Mouse (Mus musculus) forebrain, embryonic 11.5 days (tissue): ENCODE data around the gene Man2b1. TPM values are rescaled to one million over a fixed set of nuclear protein-coding genes. Genes with fewer than 3 reads are reported as not detected.

ENCODE experiments used
- ATAC-seq: fragments of 200-750 bp; cut with Nextera tagmentation; replicated peaks from 2 replicates; pipeline ENCODE4 v1.8.0; 2017; ENCODE audit warnings: moderate TSS enrichment; ENCODE audit not compliant: low FRiP score
- DNase-seq: peaks from one replicate; pipeline ENCODE4 v3.0.0-alpha.2; 2017; ENCODE audit warnings: low spot score
- H3K27ac ChIP-seq: fragments of 300-500 bp; sonication (generic); 2 replicates; pipeline ENCODE4 v1.5.1; 2014; ENCODE audit warnings: low read depth, low read length
- H3K27me3 ChIP-seq: fragments of 300-500 bp; sonication (generic); 2 replicates; pipeline ENCODE4 v1.6.1; 2014; ENCODE audit warnings: mild to moderate bottlenecking, low read length, mixed read lengths; ENCODE audit not compliant: control insufficient read depth, insufficient read depth
- H3K36me3 ChIP-seq: fragments of 300-500 bp; sonication (generic); 2 replicates; pipeline ENCODE4 v1.6.1; 2014; ENCODE audit warnings: mild to moderate bottlenecking, low read length, moderate library complexity, mixed read lengths; ENCODE audit not compliant: control insufficient read depth, insufficient read depth
- H3K4me1 ChIP-seq: fragments of 300-500 bp; sonication (generic); replicated peaks from 2 replicates; pipeline ENCODE4 v1.6.1; 2014; ENCODE audit warnings: low read length, mixed read lengths; ENCODE audit not compliant: control insufficient read depth, insufficient read depth
- H3K4me2 ChIP-seq: fragments of 300-500 bp; sonication (generic); 2 replicates; pipeline ENCODE4 v1.6.1; 2014; ENCODE audit warnings: low read depth, mild to moderate bottlenecking, low read length, moderate library complexity, mixed read lengths; ENCODE audit not compliant: severe bottlenecking
- H3K4me3 ChIP-seq: fragments of 300-500 bp; sonication (generic); 2 replicates; pipeline ENCODE4 v1.5.1; 2014; ENCODE audit warnings: low read depth, low read length
- H3K9ac ChIP-seq: fragments of 300-500 bp; sonication (generic); 2 replicates; pipeline ENCODE4 v1.6.1; 2014; ENCODE audit warnings: low read length
- H3K9me3 ChIP-seq: fragments of 300-500 bp; sonication (generic); 2 replicates; pipeline ENCODE4 v1.6.1; 2016; ENCODE audit warnings: low read length, mixed read lengths; ENCODE audit not compliant: control insufficient read depth
- WGBS: fragments of 180-500 bp; shearing (Covaris S2); extraction: QIAGEN DNeasy Blood & Tissue Kit; methylation state at CpG from one replicate; pipeline ENCODE4 v1.1.7; 2014; 5-methylcytosine and 5-hydroxymethylcytosine counted together
- polyA plus RNA-seq: library from polyadenylated mRNA; unstranded; fragments of >200 nt; fragmentation: Nextera tagmentation; extraction: Ambion mirVana; gene quantifications from 2 replicates; pipeline ENCODE4 v1.2.1, GENCODE M21; 2014

The Man2b1 gene
- polyA plus RNA-seq, 1 experiment from 2014 or later: 20.9 TPM

DNA sequence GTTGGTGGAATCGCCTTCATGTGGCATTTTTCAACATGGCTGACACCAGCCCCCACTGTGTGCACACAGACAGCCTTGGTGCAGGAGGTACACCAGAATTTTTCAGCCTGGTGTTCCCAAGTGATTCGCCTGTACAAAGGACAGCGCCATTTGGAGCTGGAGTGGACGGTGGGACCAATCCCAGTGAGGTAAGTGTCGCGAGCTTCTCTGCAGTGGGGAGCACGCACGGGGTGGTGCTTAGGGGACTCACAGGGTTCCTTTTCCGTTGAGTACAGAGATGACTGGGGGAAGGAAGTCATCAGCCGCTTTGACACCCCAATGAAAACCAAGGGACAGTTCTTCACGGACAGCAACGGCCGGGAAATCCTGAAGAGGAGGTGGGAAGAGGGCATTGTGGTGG is 12.0 kb downstream of the Man2b1 start:
- 96% methylated on average over 13 of the region's 13 CpGs for WGBS
- H3K4me3 ChIP-seq: no peak overlapping the region
- no peaks in the 10 kb centered on the region for H3K27me3 ChIP-seq
- DNase-seq: no peak
- no peak overlapping the region for H3K9ac ChIP-seq
- no peaks in the 10 kb centered on the region for H3K4me1 ChIP-seq
- H3K4me2 ChIP-seq: no peak overlapping the region
- no peaks in the 10 kb centered on the region for H3K9me3 ChIP-seq
- H3K36me3 ChIP-seq: no peaks in the 10 kb centered on the region; the same call in 1 of the 2 replicates
- no peak overlapping the region for H3K27ac ChIP-seq
- ATAC-seq: no peak

DNA sequence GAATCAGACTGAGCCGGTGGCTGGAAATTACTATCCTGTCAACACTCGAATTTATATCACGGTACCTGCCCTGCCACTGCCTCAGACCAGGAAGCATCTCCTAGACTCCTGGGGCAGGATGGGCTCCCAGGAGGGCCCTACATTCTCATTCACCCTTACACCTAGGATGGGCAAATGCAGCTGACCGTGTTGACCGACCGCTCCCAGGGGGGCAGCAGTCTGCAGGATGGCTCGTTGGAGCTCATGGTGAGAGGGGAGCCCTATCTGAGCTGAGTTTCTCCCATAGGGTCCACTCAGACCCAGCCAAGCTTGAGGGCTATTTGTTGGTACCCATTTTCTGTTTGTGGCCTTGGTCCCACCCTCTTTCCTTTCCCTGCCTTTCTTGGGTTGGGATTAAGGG is 12.5 kb downstream of the Man2b1 start:
- 98% methylated on average over 7 of the region's 7 CpGs for WGBS
- Histone ChIP-seq H3K9ac (no peak overlapping the region), H3K36me3 (no peaks in the 10 kb centered on the region; the same call in 1 of the 2 replicates), H3K4me2 (no peak overlapping the region), H3K27ac (no peak overlapping the region), H3K27me3 (no peaks in the 10 kb centered on the region), H3K4me3 (no peak overlapping the region), H3K4me1 (no peaks in the 10 kb centered on the region), H3K9me3 (no peaks in the 10 kb centered on the region)
- ATAC-seq (no peak), DNase-seq (no peak)

DNA sequence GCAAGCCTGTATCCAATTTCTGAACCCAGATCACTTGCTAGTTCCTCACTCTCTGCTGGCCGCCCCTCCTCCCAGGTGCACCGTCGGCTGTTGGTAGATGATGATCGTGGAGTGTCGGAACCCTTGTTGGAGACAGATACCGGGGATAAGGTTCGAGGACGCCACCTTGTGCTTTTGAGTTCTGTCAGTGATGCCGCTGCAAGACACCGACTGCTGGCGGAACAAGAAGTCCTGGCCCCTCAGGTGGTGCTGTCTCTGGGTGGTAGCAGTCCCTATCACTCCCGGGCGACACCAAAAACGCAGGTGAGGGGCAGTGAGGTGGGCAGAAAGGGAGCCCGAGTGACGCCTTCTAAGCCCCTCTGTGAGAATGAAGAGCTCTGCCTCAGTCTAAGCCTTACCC is 13.1 kb downstream of the Man2b1 start:
- DNase-seq: no peak
- Histone ChIP-seq H3K4me1 (no peaks in the 10 kb centered on the region), H3K27me3 (no peaks in the 10 kb centered on the region), H3K4me2 (no peak overlapping the region), H3K27ac (no peak overlapping the region), H3K36me3 (no peaks in the 10 kb centered on the region; the same call in 1 of the 2 replicates), H3K9ac (no peak overlapping the region), H3K9me3 (no peaks in the 10 kb centered on the region), H3K4me3 (no peak overlapping the region)
- no peak for ATAC-seq
- 94% methylated on average over 16 of the region's 16 CpGs for WGBS

GRCm38 (mm10) chr8:85096850-85097249 is 13.8 kb downstream of the Man2b1 start:
- Histone ChIP-seq H3K27me3 (no peaks in the 10 kb centered on the region), H3K9me3 (no peaks in the 10 kb centered on the region), H3K4me2 (no peak overlapping the region), H3K27ac (no peak overlapping the region), H3K4me1 (no peaks in the 10 kb centered on the region), H3K9ac (no peak overlapping the region), H3K36me3 (no peaks in the 10 kb centered on the region; the same call in 1 of the 2 replicates), H3K4me3 (no peak overlapping the region)
- ATAC-seq (no peak), DNase-seq (peak; percentile 13)
- 92% methylated on average over 4 of the region's 4 CpGs for WGBS

- Histone ChIP-seq H3K36me3 (no peaks in the 10 kb centered on the region; the same call in 1 of the 2 replicates), H3K4me3 (no peak overlapping the region), H3K9ac (no peak overlapping the region), H3K9me3 (no peaks in the 10 kb centered on the region), H3K27ac (no peak overlapping the region), H3K27me3 (no peaks in the 10 kb centered on the region), H3K4me1 (no peaks in the 10 kb centered on the region), H3K4me2 (no peak overlapping the region)
- ATAC-seq: no peak
- WGBS: 79% methylated on average over 4 of the region's 4 CpGs
- no peak for DNase-seq
Observed at GRCm38 (mm10) chr8:85100076-85100665, 17.1 kb downstream of the Man2b1 start.

DNA sequence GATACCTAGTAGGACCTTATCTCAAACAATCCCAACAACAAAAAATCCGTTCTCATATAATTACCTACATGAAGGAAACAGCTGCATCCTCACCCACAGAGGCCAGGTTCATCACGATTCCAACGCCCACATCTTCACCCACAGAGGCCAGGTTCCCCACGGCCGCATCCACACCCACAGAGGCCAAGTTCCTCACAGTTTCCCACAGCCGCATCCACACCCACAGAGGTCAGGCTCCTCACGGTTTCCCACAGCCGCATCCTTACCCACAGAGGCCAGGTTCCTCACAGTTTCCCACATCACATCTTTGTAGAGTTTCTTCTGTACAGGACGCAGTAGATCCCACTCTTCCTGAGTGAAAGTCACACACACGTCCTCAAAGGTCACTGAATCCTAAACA is 30.2 kb downstream of the Man2b1 start:
- Histone ChIP-seq H3K27ac (no peak overlapping the region), H3K9me3 (no peaks in the 10 kb centered on the region), H3K9ac (no peak overlapping the region), H3K4me2 (no peak overlapping the region), H3K36me3 (no peaks in the 10 kb centered on the region), H3K4me3 (no peak overlapping the region), H3K27me3 (no peaks in the 10 kb centered on the region), H3K4me1 (no peaks in the 10 kb centered on the region)
- 90% methylated on average over 10 of the region's 10 CpGs for WGBS
- ATAC-seq (no peak), DNase-seq (no peak)

GRCm38 (mm10) chr8:85115501-85115900 is 32.4 kb downstream of the Man2b1 start:
- Histone ChIP-seq H3K9ac (no peak overlapping the region), H3K9me3 (no peaks in the 10 kb centered on the region), H3K27ac (no peak overlapping the region), H3K36me3 (no peaks in the 10 kb centered on the region), H3K27me3 (no peaks in the 10 kb centered on the region), H3K4me3 (no peak overlapping the region), H3K4me2 (no peak overlapping the region), H3K4me1 (peaks cover 3% of the 10 kb centered on the region; the same call in 1 of the 2 replicates)
- WGBS: 70% methylated on average over 4 of the region's 4 CpGs
- ATAC-seq (no peak), DNase-seq (no peak)

DNA sequence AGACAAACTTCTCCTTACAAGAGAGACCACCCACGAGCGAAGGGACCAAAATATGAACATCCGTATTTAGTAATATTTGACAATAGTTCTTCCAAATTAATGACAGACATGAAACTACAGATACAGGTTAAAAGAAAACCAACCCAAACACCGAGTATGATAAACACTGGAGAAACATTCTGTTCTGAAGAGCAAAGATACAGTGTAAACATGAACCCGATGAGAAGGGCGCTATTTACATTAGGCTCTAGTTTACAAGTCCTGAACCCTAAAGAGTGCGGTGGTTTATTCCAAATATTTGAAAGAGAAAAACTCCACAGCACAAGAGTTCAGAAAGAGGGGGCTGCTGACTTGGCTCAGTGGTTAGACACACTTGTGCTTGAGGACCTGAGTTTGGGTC is 33.9 kb downstream of the Man2b1 start:
- peaks cover 3% of the 10 kb centered on the region; the same call in 1 of the 2 replicates for H3K4me1 ChIP-seq
- ATAC-seq (no peak), DNase-seq (no peak)
- H3K27me3 ChIP-seq: no peaks in the 10 kb centered on the region
- WGBS: 92% methylated on average over 7 of the region's 7 CpGs
- no peaks in the 10 kb centered on the region for H3K9me3 ChIP-seq
- no peak overlapping the region for H3K4me2 ChIP-seq
- H3K9ac ChIP-seq: no peak overlapping the region
- no peak overlapping the region for H3K4me3 ChIP-seq
- no peaks in the 10 kb centered on the region for H3K36me3 ChIP-seq
- H3K27ac ChIP-seq: no peak overlapping the region
